Mouse (Mus musculus) v-Abl transformed pro-B cells (cell line): ENCODE results near the gene 2210011C24Rik.

Source experiments
- in situ Hi-C, 2 experiments: fragments of 400-800 bp; cut with MboI; formaldehyde crosslinking; loops; one replicate each; pipeline ENCODE4 v1.15.1; 2025; ENCODE audit not compliant: unreplicated experiment in 2 of 2

2210011C24Rik gene

GRCm38 (mm10) chr8:84011705-84012498, at the start of gene 2210011C24Rik:
Gene 2210011C24Rik, minus strand, starts transcription at chr8:84012171.
- in situ Hi-C loops = no loop called here

DNA sequence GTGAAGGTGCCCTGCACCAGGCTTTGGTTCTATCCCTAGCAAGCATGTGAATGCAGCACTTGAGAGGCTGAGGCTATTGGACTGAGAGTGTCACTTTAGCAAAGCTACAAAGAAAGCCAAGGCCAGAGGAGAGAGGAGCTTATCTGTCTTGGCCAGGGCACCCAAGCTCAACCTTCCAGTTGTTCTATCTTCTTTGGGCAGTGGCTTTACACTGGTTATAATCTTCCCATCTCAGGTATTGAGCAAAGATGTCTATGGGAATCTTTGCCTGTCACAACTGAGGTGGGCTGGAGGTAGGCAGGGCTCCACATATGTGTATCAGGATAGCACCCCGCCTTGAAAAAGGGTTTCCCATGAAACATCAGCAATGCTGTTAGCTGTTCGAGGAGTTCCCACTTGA, 48.3 kb upstream of the 2210011C24Rik start:
- in situ Hi-C loops = no loop called here

DNA sequence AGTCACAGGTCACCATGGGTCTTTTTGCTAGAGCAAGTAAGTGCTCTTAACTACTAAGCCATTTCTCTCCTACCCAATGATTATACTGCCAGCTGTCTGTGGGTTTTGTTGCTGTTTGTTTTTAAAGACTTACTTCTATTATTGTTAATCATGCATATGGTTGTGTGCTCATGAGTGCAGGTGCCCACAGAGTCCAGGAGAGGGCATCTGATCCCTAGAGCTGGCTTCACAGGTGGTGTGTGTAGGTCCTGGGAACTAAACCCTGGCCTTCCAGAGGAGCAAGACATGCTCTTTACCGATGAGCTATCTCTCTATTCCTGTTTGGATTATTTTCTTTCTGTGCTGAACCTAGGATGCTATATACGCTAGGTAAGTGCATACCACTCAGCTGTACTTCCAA, 47.3 kb upstream of the 2210011C24Rik start:
- in situ Hi-C loops = no loop called here

GRCm38 (mm10) chr8:84057827-84058226, 45.9 kb upstream of the 2210011C24Rik start:
- in situ Hi-C loops = no loop called here

GRCm38 (mm10) chr8:84053229-84053628, 41.3 kb upstream of the 2210011C24Rik start:
- in situ Hi-C loops = no loop called here

GRCm38 (mm10) chr8:84052746-84053145, 40.8 kb upstream of the 2210011C24Rik start:
- in situ Hi-C loops = no loop called here

GRCm38 (mm10) chr8:84048171-84048570, 36.2 kb upstream of the 2210011C24Rik start:
- in situ Hi-C loops = no loop called here

DNA sequence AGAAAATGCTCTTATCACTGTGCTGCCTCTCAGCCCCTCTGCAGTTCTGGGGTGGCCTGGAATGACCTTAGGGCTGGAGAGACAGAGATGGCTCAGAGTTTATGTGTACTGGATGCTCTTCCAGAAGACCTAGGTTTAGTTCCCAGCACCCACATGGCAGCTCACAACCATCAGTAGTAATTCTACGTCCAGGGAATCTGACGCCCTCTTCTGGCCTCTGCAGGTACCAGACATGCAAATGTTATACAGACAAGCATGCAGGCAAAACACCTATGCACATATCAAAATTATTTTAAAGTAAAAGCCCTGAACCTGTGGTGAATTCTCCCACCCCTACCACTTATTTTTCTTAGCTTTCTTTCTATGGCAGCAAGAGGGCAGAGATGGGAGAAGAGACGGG, 34.5 kb upstream of the 2210011C24Rik start:
- in situ Hi-C loops = no loop called here

GRCm38 (mm10) chr8:84044900-84045299, 32.9 kb upstream of the 2210011C24Rik start, which contains the start of gene Rln3:
Gene Rln3, minus strand, starts transcription at chr8:84045000.
- in situ Hi-C loops = loop anchor here (5.0 kb wide), 2 partner anchors 52 to 57 kb away; partner anchors contain the start of gene Dcaf15 (in 1 of the 2)

DNA sequence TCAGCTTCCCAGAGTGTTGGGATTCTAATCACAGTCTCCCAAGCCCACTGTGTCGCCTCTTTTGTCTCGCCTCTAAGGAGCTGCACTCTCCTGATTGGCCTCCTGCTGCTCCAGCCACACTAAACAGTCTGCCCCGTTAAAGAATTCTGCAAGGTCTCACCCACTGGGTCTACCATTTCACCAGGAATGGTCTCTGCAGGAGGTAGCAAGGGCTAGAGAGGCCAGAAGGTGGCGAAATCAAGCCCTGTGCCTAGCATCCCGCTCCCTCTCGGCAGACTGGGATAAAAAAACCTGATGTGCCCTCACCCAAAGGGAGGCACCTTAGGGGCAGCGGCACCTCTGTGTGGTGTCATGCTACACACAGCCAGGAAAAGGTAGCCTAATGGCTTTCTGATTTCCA, 32.1 kb upstream of the 2210011C24Rik start:
- in situ Hi-C loops = loop anchor here (5.0 kb wide), 2 partner anchors 53 to 58 kb away; partner anchors contain the start of gene Dcaf15 (in 1 of the 2)

- in situ Hi-C loops = loop anchor here (5.0 kb wide), 2 partner anchors 54 to 59 kb away; partner anchors contain the start of gene Dcaf15 (in 1 of the 2)
These were observed 31.0 kb upstream of the 2210011C24Rik start for GRCm38 (mm10) chr8:84042948-84043342.

- in situ Hi-C loops = loop anchor here (5.0 kb wide), 2 partner anchors 55 to 60 kb away; partner anchors contain the start of gene Dcaf15 (in 1 of the 2)
These were observed 30.3 kb upstream of the 2210011C24Rik start, which contains the start of gene Il27ra for GRCm38 (mm10) chr8:84042066-84042947. Gene Il27ra, minus strand, starts transcription at chr8:84042589.

GRCm38 (mm10) chr8:84039050-84039449, 27.1 kb upstream of the 2210011C24Rik start:
- in situ Hi-C loops = loop anchor here (5.0 kb wide), 4 partner anchors 133 to 318 kb away; partner anchors contain the start of gene Ccdc130 (in 1 of the 2)

- in situ Hi-C loops = loop anchor here (5.0 kb wide), 4 partner anchors 134 to 319 kb away; partner anchors contain the start of gene Ccdc130 (in 1 of the 2)
These were observed 26.0 kb upstream of the 2210011C24Rik start for GRCm38 (mm10) chr8:84038015-84038414.

GRCm38 (mm10) chr8:84032777-84033176, 20.8 kb upstream of the 2210011C24Rik start:
- in situ Hi-C loops = no loop called here

DNA sequence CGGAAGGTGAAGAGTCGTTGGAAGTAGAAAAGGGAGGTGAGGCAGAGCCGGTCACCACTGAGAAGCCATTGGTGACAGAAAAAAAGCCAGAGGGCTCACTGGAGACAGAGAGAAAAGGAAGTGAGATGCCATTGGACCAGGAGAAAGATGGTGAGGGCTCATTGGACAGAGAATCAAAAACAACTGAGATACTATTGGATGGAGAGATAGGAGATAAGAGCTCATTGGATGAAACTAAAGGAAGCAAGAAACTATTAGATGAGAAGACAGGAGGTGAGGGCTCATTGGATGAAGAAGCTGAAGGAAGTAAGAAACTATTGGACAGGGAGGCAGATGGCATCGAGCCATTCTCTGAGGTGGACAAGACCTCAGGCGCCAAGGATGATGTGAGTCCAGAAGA, 17.3 kb upstream of the 2210011C24Rik start:
- in situ Hi-C loops = no loop called here

DNA sequence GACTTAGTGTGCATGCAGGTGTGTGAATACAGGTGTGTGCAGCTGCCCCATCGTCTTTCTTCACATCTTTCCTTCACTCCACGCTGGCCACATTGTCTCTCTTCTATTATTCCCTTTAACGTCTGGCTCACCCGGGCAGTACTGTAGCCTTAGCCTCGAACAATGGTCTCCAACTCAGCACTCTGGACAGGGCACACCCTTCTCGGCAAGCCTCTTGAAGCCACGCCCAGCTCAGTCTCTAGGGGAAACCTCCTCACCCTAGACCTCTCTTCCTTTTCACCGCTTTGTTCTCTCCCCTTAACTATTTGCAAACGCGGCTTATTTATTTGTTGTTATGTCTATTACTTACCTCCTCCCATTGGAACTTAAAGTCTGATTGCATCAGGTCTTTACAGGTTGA, 15.5 kb upstream of the 2210011C24Rik start:
- in situ Hi-C loops = no loop called here

GRCm38 (mm10) chr8:84025863-84026262, 13.9 kb upstream of the 2210011C24Rik start:
- in situ Hi-C loops = no loop called here

GRCm38 (mm10) chr8:84024171-84024570, 12.2 kb upstream of the 2210011C24Rik start:
- in situ Hi-C loops = no loop called here

DNA sequence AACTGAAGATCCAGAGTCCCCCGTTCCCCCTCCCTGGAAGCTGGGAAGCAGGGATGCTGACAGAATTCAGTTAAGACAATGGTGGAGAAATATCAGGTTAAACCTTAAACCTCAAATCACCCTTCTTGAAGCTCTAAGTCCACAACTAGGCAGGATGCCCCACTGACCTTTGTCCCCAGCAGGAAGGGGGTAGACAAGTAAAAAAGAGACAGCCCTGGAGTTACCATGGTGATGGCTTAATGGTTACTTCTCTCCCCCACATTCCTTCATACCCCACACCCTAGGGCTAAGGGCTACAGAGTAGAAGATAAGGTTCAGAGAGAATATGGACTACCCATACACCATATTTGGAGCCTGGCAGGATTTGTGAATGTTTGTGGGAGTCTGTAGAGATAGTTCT, 11.7 kb upstream of the 2210011C24Rik start:
- in situ Hi-C loops = no loop called here

GRCm38 (mm10) chr8:84023085-84023484, 11.1 kb upstream of the 2210011C24Rik start:
- in situ Hi-C loops = no loop called here
